ENCODE assay signal across 1 mouse cellular context in the genomic region with DNA sequence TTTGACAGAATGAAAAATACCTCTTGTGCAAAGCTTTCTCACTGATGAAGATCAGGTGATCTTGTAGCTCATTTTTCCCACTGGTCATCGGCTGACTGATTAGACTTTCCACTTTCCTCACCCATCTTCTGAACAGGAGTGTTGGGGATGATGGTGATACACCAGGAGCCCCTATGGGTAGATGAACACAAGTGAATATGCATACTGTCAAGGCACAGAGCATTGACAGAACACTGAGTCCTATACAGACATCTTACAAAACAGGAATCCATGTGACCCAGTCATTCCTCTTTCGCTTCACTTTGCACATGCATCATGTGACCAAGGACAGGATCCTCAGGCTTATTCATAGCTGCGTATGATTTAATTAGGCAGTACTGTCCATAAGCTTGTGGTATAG. TPM values are rescaled to one million over a fixed set of nuclear protein-coding genes. Genes with fewer than 3 reads are reported as not detected.
"Had no signal": no experiment of that assay in that cellular context is flagged by ENCODE, and none has a peak within 500 bp of the region (broad histone marks: within the 10 kb centered on the region; RNA-seq: fewer than 3 reads in every experiment).

A gene (minus strand): TSS at position 101 of the 400 bp plus-strand sequence.

RNA-seq across cellular contexts. Expression of the gene that starts here (rescaled TPM):
- polyA plus RNA-seq: kidney, adult 2 months had no signal
